26 mouse cellular contexts compared by ENCODE assay signal in genomic region chr3:96874808-96875571, GRCm38 (mm10). TPM values are rescaled to one million over a fixed set of nuclear protein-coding genes. Genes with fewer than 3 reads are reported as not detected.
DNase-seq lines count a peak whose midpoint lies in the region; ATAC-seq and TF ChIP-seq lines count a peak whose summit lies in the region.
"Had no signal": no experiment of that assay in that cellular context is flagged by ENCODE, and none has a peak within 500 bp of the region (broad histone marks: within the 10 kb centered on the region; RNA-seq: fewer than 3 reads in every experiment).

No protein-coding gene starts in this region.

- H3K27me3 ChIP-seq in heart, embryonic 10.5 days (ENCODE audit: insufficient read depth, poor library complexity, severe bottlenecking): no peaks in the 10 kb centered on the region
- H3K27me3 ChIP-seq in heart, adult 2 months (ENCODE audit: control insufficient read depth, insufficient read depth, low read length): no peaks in the 10 kb centered on the region
- no peaks in the 10 kb centered on the region for H3K27me3 ChIP-seq in lung, postnatal 0 days (replicated peaks; ENCODE audit: insufficient read depth, low read length)
- H3K27me3 ChIP-seq in hindbrain, embryonic 14.5 days (ENCODE audit: control insufficient read depth, insufficient read depth, low read length): no peaks in the 10 kb centered on the region
- no peaks in the 10 kb centered on the region for H3K27me3 ChIP-seq in hindbrain, embryonic 10.5 days (ENCODE audit: insufficient read depth, poor library complexity, severe bottlenecking)
- H3K27me3 ChIP-seq: forebrain, embryonic 12.5 days; hindbrain, embryonic 13.5 days; limb, embryonic 15.5 days; lung, embryonic 15.5 days had no signal

- no peak overlapping the region for H3K27ac ChIP-seq in heart, embryonic 10.5 days
- no peak overlapping the region for H3K27ac ChIP-seq in heart, adult 2 months
- no peak overlapping the region for H3K27ac ChIP-seq in lung, postnatal 0 days (ENCODE audit: low read length)
- H3K27ac ChIP-seq in hindbrain, embryonic 14.5 days: no peak overlapping the region
- no peak overlapping the region for H3K27ac ChIP-seq in hindbrain, embryonic 10.5 days
- H3K27ac ChIP-seq: embryonic facial prominence, embryonic 10.5 days; forebrain, embryonic 12.5 days; hindbrain, embryonic 13.5 days; limb, embryonic 15.5 days; lung, embryonic 15.5 days had no signal

- H3K4me3 ChIP-seq in heart, embryonic 10.5 days: no peak overlapping the region
- H3K4me3 ChIP-seq in heart, adult 2 months: no peak overlapping the region
- no peak overlapping the region for H3K4me3 ChIP-seq in lung, postnatal 0 days (ENCODE audit: low read depth, low read length)
- no peak overlapping the region for H3K4me3 ChIP-seq in hindbrain, embryonic 14.5 days (replicated peaks; ENCODE audit: low read length)
- no peak overlapping the region for H3K4me3 ChIP-seq in hindbrain, embryonic 10.5 days
- H3K4me3 ChIP-seq: embryonic facial prominence, embryonic 10.5 days; forebrain, embryonic 12.5 days; hindbrain, embryonic 13.5 days; limb, embryonic 15.5 days; lung, embryonic 15.5 days had no signal

- no peaks in the 10 kb centered on the region for H3K9me3 ChIP-seq in heart, embryonic 10.5 days
- H3K9me3 ChIP-seq in lung, postnatal 0 days (ENCODE audit: low read length): no peaks in the 10 kb centered on the region
- H3K9me3 ChIP-seq in hindbrain, embryonic 14.5 days (ENCODE audit: control insufficient read depth, low read length): no peaks in the 10 kb centered on the region
- no peaks in the 10 kb centered on the region for H3K9me3 ChIP-seq in hindbrain, embryonic 10.5 days
- H3K9me3 ChIP-seq: embryonic facial prominence, embryonic 10.5 days; forebrain, embryonic 12.5 days; hindbrain, embryonic 13.5 days; limb, embryonic 15.5 days; lung, embryonic 15.5 days had no signal

- no peak for TF ChIP-seq EP300 in heart, adult 2 months (IDR thresholded peaks at IDR 0.05; ENCODE audit: insufficient read depth, low read depth, low read length)
- TF ChIP-seq EP300 in lung, postnatal 0 days (IDR thresholded peaks at IDR 0.05): no peak

- no peak overlapping the region for H3K4me2 ChIP-seq in lung, postnatal 0 days (replicated peaks; ENCODE audit: low read depth, low read length)
- no peak overlapping the region for H3K4me2 ChIP-seq in hindbrain, embryonic 14.5 days (replicated peaks)
- H3K4me2 ChIP-seq: forebrain, embryonic 12.5 days; heart, embryonic 11.5 days; hindbrain, embryonic 13.5 days; limb, embryonic 15.5 days; lung, embryonic 15.5 days; midbrain, embryonic 11.5 days had no signal

- H3K36me3 ChIP-seq in heart, embryonic 10.5 days: peaks cover 65% of the 10 kb centered on the region
- no peaks in the 10 kb centered on the region for H3K36me3 ChIP-seq in heart, adult 2 months (ENCODE audit: control insufficient read depth, insufficient read depth, low read length)
- peaks cover 25% of the 10 kb centered on the region for H3K36me3 ChIP-seq in lung, postnatal 0 days (ENCODE audit: insufficient read depth, low read length)
- H3K36me3 ChIP-seq in hindbrain, embryonic 14.5 days (replicated peaks; ENCODE audit: control insufficient read depth, insufficient read depth): peaks cover 87% of the 10 kb centered on the region
- H3K36me3 ChIP-seq in hindbrain, embryonic 10.5 days: peaks cover 90% of the 10 kb centered on the region

- intact Hi-C loops in heart, adult 2 months (cut with DNase I): no loop called here

- ATAC-seq in lung, postnatal 0 days: no peak
- ATAC-seq in hindbrain, embryonic 14.5 days (ENCODE audit: low FRiP score): no peak

- no peaks in the 10 kb centered on the region for H3K4me1 ChIP-seq in heart, embryonic 10.5 days
- H3K4me1 ChIP-seq in heart, adult 2 months (ENCODE audit: control insufficient read depth, insufficient read depth, low read length): no peaks in the 10 kb centered on the region
- H3K4me1 ChIP-seq in lung, postnatal 0 days (ENCODE audit: insufficient read depth, low read depth, low read length): no peaks in the 10 kb centered on the region
- no peaks in the 10 kb centered on the region for H3K4me1 ChIP-seq in hindbrain, embryonic 14.5 days (replicated peaks; ENCODE audit: control insufficient read depth, insufficient read depth, low read length)
- no peaks in the 10 kb centered on the region for H3K4me1 ChIP-seq in hindbrain, embryonic 10.5 days (replicated peaks)
- H3K4me1 ChIP-seq: embryonic facial prominence, embryonic 10.5 days; forebrain, embryonic 12.5 days; hindbrain, embryonic 13.5 days; limb, embryonic 15.5 days; lung, embryonic 15.5 days had no signal

- no peak for TF ChIP-seq POLR2A in heart, adult 2 months (IDR thresholded peaks at IDR 0.05; ENCODE audit: insufficient read depth, low read depth, low read length)

- no peak overlapping the region for H3K9ac ChIP-seq in heart, adult 2 months (ENCODE audit: low read depth, low read length)
- no peak overlapping the region for H3K9ac ChIP-seq in lung, postnatal 0 days (replicated peaks; ENCODE audit: low read depth)
- no peak overlapping the region for H3K9ac ChIP-seq in hindbrain, embryonic 14.5 days
- H3K9ac ChIP-seq: forebrain, embryonic 12.5 days; hindbrain, embryonic 13.5 days; limb, embryonic 15.5 days; lung, embryonic 15.5 days had no signal

- no peak for TF ChIP-seq CTCF in heart, adult 2 months (IDR thresholded peaks at IDR 0.05)
- TF ChIP-seq CTCF in lung, postnatal 0 days (IDR thresholded peaks at IDR 0.05): no peak

- WGBS in heart, embryonic 10.5 days: 88% methylated on average over 7 of the region's 7 CpGs
- WGBS in heart, adult 2 months: 76% methylated on average over 7 of the region's 7 CpGs
- WGBS in lung, postnatal 0 days: 45% methylated on average over 7 of the region's 7 CpGs
- WGBS in large intestine, adult 2 months: 33% methylated on average over 7 of the region's 7 CpGs
- 90% methylated on average over 7 of the region's 7 CpGs for WGBS in hindbrain, embryonic 14.5 days
- 92% methylated on average over 7 of the region's 7 CpGs for WGBS in hindbrain, embryonic 10.5 days

- H3K79me2 ChIP-seq in heart, adult 2 months (replicated peaks; ENCODE audit: control insufficient read depth, insufficient read depth, low read length): no peaks in the 10 kb centered on the region

- DNase-seq in heart, embryonic 10.5 days (ENCODE audit: low spot score): peak; percentile 41
- no peak for DNase-seq in heart, adult 2 months
- peak; percentile 5 for DNase-seq in lung, postnatal 0 days (ENCODE audit: low spot score)
- DNase-seq in lung, postnatal 25 days (ENCODE audit: low spot score): no peak
- DNase-seq in large intestine, adult 2 months (ENCODE audit: low read depth, low spot score): peak; percentile 8
- no peak for DNase-seq in hindbrain, embryonic 14.5 days (ENCODE audit: low spot score)
- DNase-seq in adrenal gland, postnatal 36 days: no peak
- DNase-seq in hindbrain, embryonic 10.5 days (ENCODE audit: low spot score): no peak
- DNase-seq: adrenal gland, adult 2 months; cerebellum, adult 8-10 months; gastrocnemius, postnatal 36 days; heart, postnatal 10 days; right cerebral cortex, postnatal 4 days; thymus, postnatal 4 days had no signal

RNA-seq across cellular contexts. Expression of gene Gja5, which starts 29.5 kb away (rescaled TPM):
- polyA plus RNA-seq in heart, embryonic 10.5 days (2016; fragmentation: Nextera tagmentation; extraction: Ambion mirVana): 57.3 and 133 TPM in 2 replicates
- total RNA-seq in heart, adult 2 months (2021): 10 to 100 TPM; 14.2 to 16.3 TPM
- 24.0 and 30.7 TPM in 2 replicates for polyA plus RNA-seq in heart, adult 2 months (2012; rRNA removed)
- 48.3 and 57.0 TPM in 2 replicates for polyA plus RNA-seq in lung, postnatal 0 days (2015; fragmentation: Nextera tagmentation; extraction: Ambion mirVana)
- 1.8 and 2.1 TPM in 2 replicates for polyA plus RNA-seq in large intestine, adult 2 months (2012; rRNA removed)
- polyA plus RNA-seq in hindbrain, embryonic 14.5 days (2014; fragmentation: Nextera tagmentation; extraction: Ambion mirVana): 1.3 TPM in 2 replicates
- total RNA-seq in adrenal gland, postnatal 36 days (2021): 1 to 10 TPM in 1 of 2 experiments, under 1 TPM in 1; 0.76 to 3.6 TPM
- 5.9 and 8.1 TPM in 2 replicates for polyA plus RNA-seq in hindbrain, embryonic 10.5 days (2016; fragmentation: Nextera tagmentation; extraction: Ambion mirVana)
- total RNA-seq: monocyte, adult 5-6 weeks had no signal

RNA-seq across cellular contexts. Expression of gene Gpr89, which starts 30.2 kb away (rescaled TPM):
- 31.7 and 37.8 TPM in 2 replicates for polyA plus RNA-seq in heart, embryonic 10.5 days (2016; fragmentation: Nextera tagmentation; extraction: Ambion mirVana)
- 10 to 100 TPM; 22.9 to 24.2 TPM for total RNA-seq in heart, adult 2 months (2021)
- 16.2 and 26.2 TPM in 2 replicates for polyA plus RNA-seq in heart, adult 2 months (2012; rRNA removed)
- polyA plus RNA-seq in lung, postnatal 0 days (2015; fragmentation: Nextera tagmentation; extraction: Ambion mirVana): 20.9 and 26.4 TPM in 2 replicates
- polyA plus RNA-seq in large intestine, adult 2 months (2012; rRNA removed): 28.0 and 54.4 TPM in 2 replicates
- 42.1 and 44.5 TPM in 2 replicates for polyA plus RNA-seq in hindbrain, embryonic 14.5 days (2014; fragmentation: Nextera tagmentation; extraction: Ambion mirVana)
- total RNA-seq in adrenal gland, postnatal 36 days (2021): 10 to 100 TPM; 34.7 to 38.5 TPM
- polyA plus RNA-seq in hindbrain, embryonic 10.5 days (2016; fragmentation: Nextera tagmentation; extraction: Ambion mirVana): 31.6 and 38.0 TPM in 2 replicates

RNA-seq across cellular contexts. Expression of gene Cd160, which starts 45.8 kb away (rescaled TPM):
- 0.06 TPM in 1 of 2 replicates, not detected in the other for polyA plus RNA-seq in heart, embryonic 10.5 days (2016; fragmentation: Nextera tagmentation; extraction: Ambion mirVana)
- not detected for total RNA-seq in heart, adult 2 months (2021)
- polyA plus RNA-seq in heart, adult 2 months (2012; rRNA removed): 0.06 TPM in 1 of 2 replicates, not detected in the other
- polyA plus RNA-seq in lung, postnatal 0 days (2015; fragmentation: Nextera tagmentation; extraction: Ambion mirVana): 0.39 and 0.42 TPM in 2 replicates
- 4.2 and 5.2 TPM in 2 replicates for polyA plus RNA-seq in large intestine, adult 2 months (2012; rRNA removed)
- 0.27 and 0.35 TPM in 2 replicates for polyA plus RNA-seq in hindbrain, embryonic 14.5 days (2014; fragmentation: Nextera tagmentation; extraction: Ambion mirVana)
- under 1 TPM in 1 of 2 experiments, not detected in 1; 0.16 TPM for total RNA-seq in adrenal gland, postnatal 36 days (2021)
- 0.06 and 0.14 TPM in 2 replicates for polyA plus RNA-seq in hindbrain, embryonic 10.5 days (2016; fragmentation: Nextera tagmentation; extraction: Ambion mirVana)
- total RNA-seq: adrenal gland, adult 2 months; gastrocnemius, postnatal 36 days; heart, postnatal 10 days; layer of hippocampus, adult 8-10 months; left cerebral cortex, adult 18-20 months; left cerebral cortex, postnatal 36 days had no signal

RNA-seq across cellular contexts. Expression of gene Pdzk1, which starts 45.9 kb away (rescaled TPM):
- polyA plus RNA-seq in heart, embryonic 10.5 days (2016; fragmentation: Nextera tagmentation; extraction: Ambion mirVana): 0.98 TPM in 1 of 2 replicates, not detected in the other
- not detected for total RNA-seq in heart, adult 2 months (2021)
- polyA plus RNA-seq in heart, adult 2 months (2012; rRNA removed): 0.10 TPM in 1 of 2 replicates, not detected in the other
- 0.06 and 0.17 TPM in 2 replicates for polyA plus RNA-seq in lung, postnatal 0 days (2015; fragmentation: Nextera tagmentation; extraction: Ambion mirVana)
- 42.7 and 83.0 TPM in 2 replicates for polyA plus RNA-seq in large intestine, adult 2 months (2012; rRNA removed)
- 0.09 and 0.16 TPM in 2 replicates for polyA plus RNA-seq in hindbrain, embryonic 14.5 days (2014; fragmentation: Nextera tagmentation; extraction: Ambion mirVana)
- not detected for total RNA-seq in adrenal gland, postnatal 36 days (2021)
- polyA plus RNA-seq in hindbrain, embryonic 10.5 days (2016; fragmentation: Nextera tagmentation; extraction: Ambion mirVana): 0.25 and 0.29 TPM in 2 replicates
- total RNA-seq: gastrocnemius, postnatal 36 days; monocyte, adult 5-6 weeks had no signal
- polyA plus RNA-seq: adrenal gland, adult 2 months; forebrain, embryonic 12.5 days; hindbrain, embryonic 13.5 days; neural tube, embryonic 11.5 days had no signal

RNA-seq across cellular contexts. Expression of gene Gja8, which starts 50.8 kb away (rescaled TPM):
- not detected in 2 replicates for polyA plus RNA-seq in heart, embryonic 10.5 days (2016; fragmentation: Nextera tagmentation; extraction: Ambion mirVana)
- total RNA-seq in heart, adult 2 months (2021): not detected
- not detected in 2 replicates for polyA plus RNA-seq in heart, adult 2 months (2012; rRNA removed)
- not detected in 2 replicates for polyA plus RNA-seq in lung, postnatal 0 days (2015; fragmentation: Nextera tagmentation; extraction: Ambion mirVana)
- polyA plus RNA-seq in large intestine, adult 2 months (2012; rRNA removed): not detected in 2 replicates
- polyA plus RNA-seq in hindbrain, embryonic 14.5 days (2014; fragmentation: Nextera tagmentation; extraction: Ambion mirVana): 0.04 TPM in 1 of 2 replicates, not detected in the other
- not detected for total RNA-seq in adrenal gland, postnatal 36 days (2021)
- polyA plus RNA-seq in hindbrain, embryonic 10.5 days (2016; fragmentation: Nextera tagmentation; extraction: Ambion mirVana): not detected in 2 replicates
- total RNA-seq: adrenal gland, adult 2 months; gastrocnemius, postnatal 36 days; heart, postnatal 10 days; layer of hippocampus, adult 8-10 months; left cerebral cortex, adult 18-20 months; left cerebral cortex, postnatal 36 days; monocyte, adult 5-6 weeks had no signal
- polyA plus RNA-seq: adrenal gland, adult 2 months; forebrain, embryonic 12.5 days; heart, embryonic 11.5 days; limb, embryonic 15.5 days; midbrain, embryonic 11.5 days; neural tube, embryonic 11.5 days had no signal

Comparison
In these comparisons a context has a peak if more than half of its experiments do, and no peak if none do; other contexts are left out.
1. DNase-seq: peak in heart, embryonic 10.5 days (single experiment), lung, postnatal 0 days (single experiment) and large intestine, adult 2 months (single experiment); none in heart, adult 2 months (0 of 2), lung, postnatal 25 days (single experiment), hindbrain, embryonic 14.5 days (single experiment), adrenal gland, postnatal 36 days (0 of 2) and hindbrain, embryonic 10.5 days (single experiment).